18 mouse cellular contexts compared by ENCODE assay signal in genomic region chr11:121064197-121064596, GRCm38 (mm10). TPM values are rescaled to one million over a fixed set of nuclear protein-coding genes. Genes with fewer than 3 reads are reported as not detected.
DNase-seq lines count a peak whose midpoint lies in the region; ATAC-seq and TF ChIP-seq lines count a peak whose summit lies in the region.
"Had no signal": no experiment of that assay in that cellular context is flagged by ENCODE, and none has a peak within 500 bp of the region (broad histone marks: within the 10 kb centered on the region; RNA-seq: fewer than 3 reads in every experiment).

No protein-coding gene starts in this region.

- H3K4me1 ChIP-seq in hindbrain, postnatal 0 days (ENCODE audit: insufficient read depth, low read length): no peaks in the 10 kb centered on the region
- no peaks in the 10 kb centered on the region for H3K4me1 ChIP-seq in hindbrain, embryonic 14.5 days (replicated peaks; ENCODE audit: control insufficient read depth, insufficient read depth, low read length)
- no peaks in the 10 kb centered on the region for H3K4me1 ChIP-seq in lung, postnatal 0 days (ENCODE audit: insufficient read depth, low read depth, low read length)
- H3K4me1 ChIP-seq in midbrain, embryonic 14.5 days (ENCODE audit: control insufficient read depth, insufficient read depth, low read length): no peaks in the 10 kb centered on the region
- H3K4me1 ChIP-seq: limb, embryonic 13.5 days; midbrain, embryonic 12.5 days had no signal

- no peak for DNase-seq in hindbrain, postnatal 0 days (ENCODE audit: low spot score)
- no peak for DNase-seq in hindbrain, embryonic 14.5 days (ENCODE audit: low spot score)
- DNase-seq in lung, postnatal 0 days (ENCODE audit: low spot score): peak; percentile 33
- DNase-seq in lung, postnatal 25 days (ENCODE audit: low spot score): no peak
- DNase-seq in adipocyte (ENCODE audit: low spot score): peak; percentile 29
- DNase-seq in naive thymus-derived CD4-positive, alpha-beta T cell, adult 2 months (ENCODE audit: low read depth): peak; percentile 37
- no peak for DNase-seq in midbrain, embryonic 14.5 days
- DNase-seq in left cerebral cortex, adult 18-20 months (ENCODE audit: low spot score in 2 of 2): no peak
- DNase-seq: cerebellum, postnatal 36 days; right cerebral cortex, postnatal 14 days had no signal

- no peak for TF ChIP-seq EP300 in lung, postnatal 0 days (IDR thresholded peaks at IDR 0.05)

- no peaks in the 10 kb centered on the region for H3K36me3 ChIP-seq in hindbrain, postnatal 0 days (ENCODE audit: insufficient read depth, low read length)
- H3K36me3 ChIP-seq in hindbrain, embryonic 14.5 days (replicated peaks; ENCODE audit: control insufficient read depth, insufficient read depth): no peaks in the 10 kb centered on the region
- no peaks in the 10 kb centered on the region for H3K36me3 ChIP-seq in lung, postnatal 0 days (ENCODE audit: insufficient read depth, low read length)
- H3K36me3 ChIP-seq in midbrain, embryonic 14.5 days (ENCODE audit: control insufficient read depth, insufficient read depth, low read length): no peaks in the 10 kb centered on the region
- H3K36me3 ChIP-seq: heart, embryonic 15.5 days; limb, embryonic 13.5 days; midbrain, embryonic 12.5 days had no signal

- 89% methylated on average over 3 of the region's 3 CpGs for WGBS in hindbrain, postnatal 0 days
- WGBS in hindbrain, embryonic 14.5 days: 83% methylated on average over 3 of the region's 3 CpGs
- 62% methylated on average over 3 of the region's 3 CpGs for WGBS in lung, postnatal 0 days
- WGBS in midbrain, embryonic 14.5 days: 86% methylated on average over 3 of the region's 3 CpGs

- no peaks in the 10 kb centered on the region for H3K27me3 ChIP-seq in hindbrain, postnatal 0 days (ENCODE audit: insufficient read depth, low read length)
- no peaks in the 10 kb centered on the region for H3K27me3 ChIP-seq in hindbrain, embryonic 14.5 days (ENCODE audit: control insufficient read depth, insufficient read depth, low read length)
- H3K27me3 ChIP-seq in lung, postnatal 0 days (replicated peaks; ENCODE audit: insufficient read depth, low read length): no peaks in the 10 kb centered on the region
- no peaks in the 10 kb centered on the region for H3K27me3 ChIP-seq in midbrain, embryonic 14.5 days (ENCODE audit: control insufficient read depth, insufficient read depth, low read length)
- H3K27me3 ChIP-seq: limb, embryonic 13.5 days had no signal

- no peak overlapping the region for H3K9ac ChIP-seq in hindbrain, postnatal 0 days (replicated peaks; ENCODE audit: low read length)
- no peak overlapping the region for H3K9ac ChIP-seq in hindbrain, embryonic 14.5 days
- H3K9ac ChIP-seq in lung, postnatal 0 days (replicated peaks; ENCODE audit: low read depth): no peak overlapping the region
- H3K9ac ChIP-seq in midbrain, embryonic 14.5 days (replicated peaks; ENCODE audit: low read length): no peak overlapping the region
- H3K9ac ChIP-seq: heart, embryonic 15.5 days; limb, embryonic 13.5 days; midbrain, embryonic 12.5 days had no signal

- no peak overlapping the region for H3K4me2 ChIP-seq in hindbrain, postnatal 0 days (ENCODE audit: low read depth, low read length)
- H3K4me2 ChIP-seq in hindbrain, embryonic 14.5 days (replicated peaks): no peak overlapping the region
- no peak overlapping the region for H3K4me2 ChIP-seq in lung, postnatal 0 days (replicated peaks; ENCODE audit: low read depth, low read length)
- H3K4me2 ChIP-seq in midbrain, embryonic 14.5 days (ENCODE audit: low read length): no peak overlapping the region
- H3K4me2 ChIP-seq: heart, embryonic 15.5 days; limb, embryonic 13.5 days; midbrain, embryonic 12.5 days had no signal

- H3K27ac ChIP-seq in hindbrain, postnatal 0 days: no peak overlapping the region
- H3K27ac ChIP-seq in hindbrain, embryonic 14.5 days: no peak overlapping the region
- H3K27ac ChIP-seq in lung, postnatal 0 days (ENCODE audit: low read length): no peak overlapping the region
- no peak overlapping the region for H3K27ac ChIP-seq in midbrain, embryonic 14.5 days (replicated peaks; ENCODE audit: low read depth, low read length)
- H3K27ac ChIP-seq: heart, embryonic 15.5 days; limb, embryonic 13.5 days; midbrain, embryonic 12.5 days had no signal

- TF ChIP-seq CTCF in hindbrain, postnatal 0 days (IDR thresholded peaks at IDR 0.05; ENCODE audit: low read depth): peak; percentile 43
- TF ChIP-seq CTCF in lung, postnatal 0 days (IDR thresholded peaks at IDR 0.05): peak; percentile 52

- ATAC-seq in hindbrain, postnatal 0 days: no peak
- no peak for ATAC-seq in hindbrain, embryonic 14.5 days (ENCODE audit: low FRiP score)
- ATAC-seq in lung, postnatal 0 days: no peak
- ATAC-seq in midbrain, embryonic 14.5 days (ENCODE audit: low FRiP score, low TSS enrichment): no peak

- no peak overlapping the region for H3K4me3 ChIP-seq in hindbrain, postnatal 0 days (ENCODE audit: low read length)
- no peak overlapping the region for H3K4me3 ChIP-seq in hindbrain, embryonic 14.5 days (replicated peaks; ENCODE audit: low read length)
- H3K4me3 ChIP-seq in lung, postnatal 0 days (ENCODE audit: low read depth, low read length): no peak overlapping the region
- H3K4me3 ChIP-seq in midbrain, embryonic 14.5 days (replicated peaks; ENCODE audit: low read depth, low read length): no peak overlapping the region
- H3K4me3 ChIP-seq: erythroblast, embryonic 14.5 days; heart, embryonic 15.5 days; limb, embryonic 13.5 days; midbrain, embryonic 12.5 days had no signal

- no peaks in the 10 kb centered on the region for H3K9me3 ChIP-seq in hindbrain, postnatal 0 days (ENCODE audit: low read length)
- no peaks in the 10 kb centered on the region for H3K9me3 ChIP-seq in hindbrain, embryonic 14.5 days (ENCODE audit: control insufficient read depth, low read length)
- H3K9me3 ChIP-seq in lung, postnatal 0 days (ENCODE audit: low read length): no peaks in the 10 kb centered on the region
- H3K9me3 ChIP-seq in midbrain, embryonic 14.5 days (ENCODE audit: control insufficient read depth, low read length): no peaks in the 10 kb centered on the region
- H3K9me3 ChIP-seq: heart, embryonic 15.5 days; limb, embryonic 13.5 days; midbrain, embryonic 12.5 days had no signal

RNA-seq across cellular contexts. Expression of gene Sectm1b, which starts 0.8 kb away (rescaled TPM):
- not detected in 2 replicates for total RNA-seq in hindbrain, postnatal 0 days (2014; rRNA removed)
- polyA plus RNA-seq in hindbrain, postnatal 0 days (2015; fragmentation: Nextera tagmentation; extraction: Ambion mirVana): not detected in 2 replicates
- polyA plus RNA-seq in hindbrain, embryonic 14.5 days (2014; fragmentation: Nextera tagmentation; extraction: Ambion mirVana): not detected in 2 replicates
- polyA plus RNA-seq in lung, postnatal 0 days (2015; fragmentation: Nextera tagmentation; extraction: Ambion mirVana): 0.24 and 0.31 TPM in 2 replicates
- not detected in 2 replicates for polyA plus RNA-seq in midbrain, embryonic 14.5 days (2014; fragmentation: Nextera tagmentation; extraction: Ambion mirVana)
- not detected for total RNA-seq in left cerebral cortex, adult 18-20 months (2021)
- total RNA-seq: ES-E14; gastrocnemius, adult 18-20 months; layer of hippocampus, adult 8-10 months; neutrophil, adult 5-6 weeks had no signal
- polyA plus RNA-seq: erythroblast, embryonic 14.5 days; heart, embryonic 15.5 days; limb, embryonic 13.5 days; midbrain, embryonic 12.5 days had no signal

RNA-seq across cellular contexts. Expression of gene Sectm1a, which starts 16.8 kb away (rescaled TPM):
- total RNA-seq in hindbrain, postnatal 0 days (2014; rRNA removed): not detected in 2 replicates
- polyA plus RNA-seq in hindbrain, postnatal 0 days (2015; fragmentation: Nextera tagmentation; extraction: Ambion mirVana): not detected in 2 replicates
- not detected in 2 replicates for polyA plus RNA-seq in hindbrain, embryonic 14.5 days (2014; fragmentation: Nextera tagmentation; extraction: Ambion mirVana)
- 0.29 TPM in 2 replicates for polyA plus RNA-seq in lung, postnatal 0 days (2015; fragmentation: Nextera tagmentation; extraction: Ambion mirVana)
- polyA plus RNA-seq in midbrain, embryonic 14.5 days (2014; fragmentation: Nextera tagmentation; extraction: Ambion mirVana): not detected in 2 replicates
- not detected for total RNA-seq in left cerebral cortex, adult 18-20 months (2021)
- total RNA-seq: ES-E14; layer of hippocampus, adult 8-10 months; neutrophil, adult 5-6 weeks had no signal
- polyA plus RNA-seq: erythroblast, embryonic 14.5 days; heart, embryonic 15.5 days; midbrain, embryonic 12.5 days had no signal

RNA-seq across cellular contexts. Expression of gene Cd7, which starts 25.0 kb away (rescaled TPM):
- total RNA-seq in hindbrain, postnatal 0 days (2014; rRNA removed): not detected in 2 replicates
- polyA plus RNA-seq in hindbrain, postnatal 0 days (2015; fragmentation: Nextera tagmentation; extraction: Ambion mirVana): 0.24 TPM in 1 of 2 replicates, not detected in the other
- 0.24 TPM in 1 of 2 replicates, not detected in the other for polyA plus RNA-seq in hindbrain, embryonic 14.5 days (2014; fragmentation: Nextera tagmentation; extraction: Ambion mirVana)
- polyA plus RNA-seq in lung, postnatal 0 days (2015; fragmentation: Nextera tagmentation; extraction: Ambion mirVana): 2.4 TPM in 2 replicates
- polyA plus RNA-seq in midbrain, embryonic 14.5 days (2014; fragmentation: Nextera tagmentation; extraction: Ambion mirVana): not detected in 2 replicates
- total RNA-seq in left cerebral cortex, adult 18-20 months (2021): 1 to 10 TPM; 1.1 to 2.2 TPM
- total RNA-seq: gastrocnemius, adult 18-20 months; layer of hippocampus, adult 8-10 months had no signal
- polyA plus RNA-seq: erythroblast, embryonic 14.5 days; limb, embryonic 13.5 days; midbrain, embryonic 12.5 days had no signal

RNA-seq across cellular contexts. Expression of gene Tex19.2, which starts 54.3 kb away (rescaled TPM):
- not detected in 2 replicates for total RNA-seq in hindbrain, postnatal 0 days (2014; rRNA removed)
- not detected in 2 replicates for polyA plus RNA-seq in hindbrain, postnatal 0 days (2015; fragmentation: Nextera tagmentation; extraction: Ambion mirVana)
- polyA plus RNA-seq in hindbrain, embryonic 14.5 days (2014; fragmentation: Nextera tagmentation; extraction: Ambion mirVana): not detected in 2 replicates
- not detected in 2 replicates for polyA plus RNA-seq in lung, postnatal 0 days (2015; fragmentation: Nextera tagmentation; extraction: Ambion mirVana)
- not detected in 2 replicates for polyA plus RNA-seq in midbrain, embryonic 14.5 days (2014; fragmentation: Nextera tagmentation; extraction: Ambion mirVana)
- total RNA-seq in left cerebral cortex, adult 18-20 months (2021): not detected
- total RNA-seq: gastrocnemius, adult 18-20 months; layer of hippocampus, adult 8-10 months; neutrophil, adult 5-6 weeks had no signal
- polyA plus RNA-seq: erythroblast, embryonic 14.5 days; heart, embryonic 15.5 days; limb, embryonic 13.5 days; midbrain, embryonic 12.5 days had no signal

Comparison
In these comparisons a context has a peak if more than half of its experiments do, and no peak if none do; other contexts are left out.
1. DNase-seq: peak in lung, postnatal 0 days (single experiment), adipocyte (single experiment) and naive thymus-derived CD4-positive, alpha-beta T cell, adult 2 months (single experiment); none in hindbrain, postnatal 0 days (single experiment), hindbrain, embryonic 14.5 days (single experiment), lung, postnatal 25 days (single experiment), midbrain, embryonic 14.5 days (single experiment) and left cerebral cortex, adult 18-20 months (0 of 2).